Mouse (Mus musculus) testis, adult 2 months (tissue): ENCODE measurements around the gene Pnma3.

Experiments used
- CTCF ChIP-seq: fragments of 200-500 bp; IDR thresholded peaks from 2 replicates; pipeline ENCODE4 v1.5.1; 2012; ENCODE audit warnings: low read depth, mild to moderate bottlenecking, inconsistent platforms, low read length, moderate library complexity; ENCODE audit not compliant: control insufficient read depth, insufficient read depth, insufficient replicate concordance
- POLR2A ChIP-seq: fragments of 200-500 bp; IDR thresholded peaks from 2 replicates; pipeline ENCODE4 v1.6.1; 2012; ENCODE audit warnings: low read depth, mild to moderate bottlenecking, inconsistent platforms, low read length, moderate library complexity; ENCODE audit not compliant: control insufficient read depth

DNA sequence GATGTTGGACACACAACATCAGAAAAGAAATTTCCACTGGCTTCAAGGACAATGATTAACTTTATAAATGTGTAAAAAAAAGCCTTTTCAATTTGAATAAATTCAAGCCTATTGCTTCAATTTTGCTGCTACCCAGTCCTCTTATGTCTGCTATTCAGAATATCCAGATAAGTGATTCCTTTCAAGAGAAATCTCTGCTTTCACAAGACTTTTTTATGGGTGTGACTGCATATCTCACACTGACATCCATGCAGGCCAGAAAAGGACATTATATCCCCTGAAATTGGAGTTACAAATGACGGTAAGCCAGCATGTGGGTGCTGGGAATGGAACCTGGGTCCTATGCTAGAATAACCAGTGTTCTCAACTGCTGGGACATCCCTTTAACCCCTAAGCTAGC lies 3.1 kb upstream of the Pnma3 start:
- no peak for TF ChIP-seq CTCF
- TF ChIP-seq POLR2A, result no peak
